Mouse (Mus musculus) erythroid progenitor cell, adult 5-6 weeks (primary cell): ENCODE data around the gene Gm8180. TPM values are rescaled to one million over a fixed set of nuclear protein-coding genes. Genes with fewer than 3 reads are reported as not detected.
"Not testable (repeated sequence)": the region's sequence is repeated elsewhere in the genome, so short reads cannot be mapped to it uniquely, and the experiment has no call there.

ENCODE experiments used
- ATAC-seq: replicated peaks from 2 replicates; pipeline ENCODE4 v1.8.0; 2016; ENCODE audit warnings: moderate number of reproducible peaks, mild to moderate bottlenecking, moderate TSS enrichment, inconsistent platforms; ENCODE audit not compliant: poor library complexity, low FRiP score, severe bottlenecking
- total RNA-seq, 2 experiments: library from RNA; stranded (forward) in 1 of 2; stranded (reverse) in 1 of 2; fragments of 150-400 nt in 1 of 2; fragments of 186-747, 209-891 nt in 1 of 2; gene quantifications; 2 replicates each; pipeline versions ENCODE4 v1.2.3 to v1.2.4; 2015 to 2017; ENCODE audit warnings: low replicate concordance in 2 of 2

Gm8180 gene
- total RNA-seq (2015; ENCODE audit: low replicate concordance) (not detected in 2 replicates), total RNA-seq (2017; ENCODE audit: low replicate concordance) (not detected in 2 replicates)

DNA sequence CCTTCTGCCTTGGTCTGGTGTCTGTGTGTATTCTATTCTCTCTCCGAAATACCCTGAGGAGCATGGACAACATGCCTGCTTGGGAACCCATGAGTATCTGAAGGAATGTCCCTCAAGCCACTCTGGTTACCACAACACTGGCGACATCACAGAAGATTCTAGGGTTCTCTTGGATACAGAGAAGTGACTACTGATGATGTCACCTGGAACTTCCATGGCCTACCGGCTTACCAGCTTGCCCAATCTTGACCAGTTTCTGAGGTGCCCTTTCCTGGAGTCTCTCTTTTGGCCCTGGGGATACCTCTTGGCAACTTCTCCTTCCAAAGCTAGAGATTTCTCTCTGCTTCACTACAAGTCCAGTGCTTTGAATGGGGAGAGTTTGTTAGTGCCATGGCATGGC lies at the start of gene Gm8180:
TSS of gene Gm8180 (minus strand) at position 101 of the 400 bp plus-strand sequence.
- ATAC-seq, result not testable (repeated sequence)

DNA sequence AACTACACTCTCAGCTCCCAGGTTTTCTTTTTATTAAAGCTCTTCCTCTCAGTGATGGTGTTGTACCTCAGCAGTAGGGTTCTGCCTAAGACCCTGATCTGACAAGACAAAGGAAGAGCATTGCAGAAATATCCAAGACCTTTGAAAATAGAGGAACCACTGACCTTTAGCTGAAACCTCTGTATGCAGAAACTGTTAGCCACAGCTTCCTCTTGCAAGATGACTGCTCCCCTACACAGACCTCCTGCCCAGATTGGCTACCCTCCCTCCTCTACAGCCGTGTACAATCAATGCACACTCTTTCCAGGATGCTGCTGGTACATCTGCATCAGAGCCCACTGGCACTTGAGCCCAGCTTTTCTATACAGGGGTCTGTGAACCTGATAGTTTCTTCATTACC lies 45.8 kb upstream of the Gm8180 start:
- ATAC-seq, result not testable (repeated sequence)

DNA sequence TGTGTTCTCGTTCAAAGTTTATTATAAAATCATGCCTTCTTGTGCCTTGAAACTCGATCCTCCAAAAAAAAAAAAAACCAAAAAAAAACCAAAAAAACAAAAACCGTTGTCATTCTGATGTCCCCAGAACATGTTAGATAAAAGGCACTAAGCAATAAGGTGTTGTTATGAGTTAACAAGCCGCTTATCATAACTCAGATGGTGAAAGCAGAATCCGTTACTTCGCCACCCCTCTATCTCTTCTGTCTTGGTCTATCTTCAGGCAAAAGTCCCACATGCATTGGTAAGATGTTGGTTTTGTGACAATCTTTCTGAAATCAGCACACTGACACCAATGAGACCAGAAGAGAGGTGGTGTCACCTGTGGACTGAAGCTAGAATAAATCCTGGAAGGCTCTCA lies 39.6 kb upstream of the Gm8180 start:
- ATAC-seq, result not testable (repeated sequence)

DNA sequence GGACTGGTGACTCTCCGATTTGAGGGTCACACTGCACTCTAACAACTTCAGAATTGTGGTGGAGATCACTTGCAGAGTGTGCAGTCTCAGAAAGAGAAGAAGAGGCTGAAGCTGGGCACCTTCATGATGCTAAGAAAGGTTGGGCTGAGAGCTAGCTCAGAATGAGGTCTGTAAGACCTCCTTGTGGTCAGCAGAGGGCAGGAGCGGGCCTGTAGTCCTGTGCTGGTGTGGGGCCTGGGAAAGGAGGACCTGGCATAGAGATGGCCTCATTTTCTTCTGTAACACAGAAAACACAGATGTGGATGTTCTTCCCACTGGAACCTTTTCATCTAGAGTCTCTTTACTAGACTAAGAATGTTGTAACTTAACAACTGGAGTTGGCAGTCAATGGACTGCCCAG lies 37.3 kb upstream of the Gm8180 start:
- not testable (repeated sequence) for ATAC-seq

DNA sequence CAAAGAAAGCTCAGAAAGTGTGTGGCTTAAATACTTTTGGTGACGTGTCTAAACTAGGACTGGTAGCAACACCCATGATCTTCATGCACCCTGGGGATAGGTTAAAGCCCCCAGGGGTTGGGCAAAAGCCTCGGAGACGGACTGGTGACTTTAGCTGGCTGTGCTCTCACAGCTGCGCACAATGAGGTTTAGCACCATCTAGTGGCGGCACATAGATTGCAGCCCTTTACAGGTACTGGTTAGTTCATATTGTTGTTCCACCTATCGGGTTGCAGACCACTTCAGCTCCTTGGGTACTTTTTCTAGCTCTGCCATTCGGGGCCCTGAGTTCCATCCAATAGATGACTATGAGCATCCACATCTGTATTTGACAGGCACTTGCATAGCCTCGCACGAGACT lies 27.9 kb upstream of the Gm8180 start:
- ATAC-seq, result not testable (repeated sequence)

DNA sequence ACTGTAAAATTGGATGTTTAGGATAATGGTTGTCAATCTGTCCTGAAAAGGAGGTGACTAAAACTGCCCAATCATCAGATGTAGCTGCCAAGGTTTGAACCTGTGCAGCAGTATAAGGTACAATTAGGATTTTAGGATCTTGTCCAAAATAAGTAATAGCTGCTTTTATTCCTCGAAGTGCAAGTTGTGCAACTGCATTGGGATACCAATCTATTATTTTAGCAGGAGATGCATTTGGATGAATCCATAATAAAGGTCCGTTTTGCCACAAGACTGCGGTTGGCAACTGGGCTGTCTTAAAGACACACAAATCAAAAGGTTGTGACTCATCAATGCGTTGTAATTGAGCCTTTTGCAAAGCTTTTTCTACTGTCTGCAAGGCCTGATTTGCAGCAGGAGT lies 23.6 kb upstream of the Gm8180 start:
- ATAC-seq, result not testable (repeated sequence)

DNA sequence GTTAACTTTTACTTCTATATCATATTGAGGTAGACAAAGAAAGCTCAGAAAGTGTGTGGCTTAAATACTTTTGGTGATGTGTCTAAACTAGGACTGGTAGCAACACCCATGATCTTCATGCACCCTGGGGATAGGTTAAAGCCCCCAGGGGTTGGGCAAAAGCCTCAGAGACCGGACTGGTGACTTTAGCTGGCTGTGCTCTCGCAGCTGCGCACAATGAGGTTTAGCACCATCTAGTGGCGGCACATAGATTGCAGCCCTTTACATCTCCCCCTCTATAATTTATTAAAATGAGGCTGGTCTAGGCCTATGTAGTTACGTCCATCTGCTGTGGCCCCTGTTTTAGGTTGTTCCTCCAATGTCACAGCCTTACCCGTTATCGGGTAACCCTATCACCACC lies 19.9 kb upstream of the Gm8180 start:
- ATAC-seq, result not testable (repeated sequence)

DNA sequence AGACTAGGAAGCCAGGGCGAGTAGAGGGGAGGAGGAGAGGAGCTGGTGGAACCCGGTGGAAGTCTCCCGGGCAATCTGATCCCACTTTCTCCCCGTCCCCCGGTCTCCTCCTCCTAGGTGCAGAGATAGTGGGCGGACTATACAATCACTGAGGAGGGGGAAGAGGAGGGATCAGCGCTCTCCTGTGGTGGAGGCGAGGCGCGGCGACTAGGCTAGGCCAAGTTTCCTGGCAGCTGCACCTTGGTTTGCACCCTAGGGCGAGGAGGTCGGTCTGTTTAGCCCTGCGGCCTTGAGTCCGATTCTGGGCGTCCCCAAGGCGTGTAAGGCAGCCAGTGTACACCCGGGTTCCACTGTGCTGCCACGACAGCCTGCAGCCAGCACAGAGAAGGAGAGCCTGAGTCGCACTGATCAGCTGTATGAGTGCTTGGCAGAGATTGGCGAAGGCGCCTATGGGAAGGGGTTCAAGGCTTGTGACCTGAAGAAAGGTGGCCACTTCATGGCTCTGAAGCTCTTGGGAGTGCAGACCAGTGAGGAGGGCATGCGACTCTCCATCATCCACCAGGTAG lies 12.4 kb upstream of the Gm8180 start:
- ATAC-seq, result not testable (repeated sequence)

DNA sequence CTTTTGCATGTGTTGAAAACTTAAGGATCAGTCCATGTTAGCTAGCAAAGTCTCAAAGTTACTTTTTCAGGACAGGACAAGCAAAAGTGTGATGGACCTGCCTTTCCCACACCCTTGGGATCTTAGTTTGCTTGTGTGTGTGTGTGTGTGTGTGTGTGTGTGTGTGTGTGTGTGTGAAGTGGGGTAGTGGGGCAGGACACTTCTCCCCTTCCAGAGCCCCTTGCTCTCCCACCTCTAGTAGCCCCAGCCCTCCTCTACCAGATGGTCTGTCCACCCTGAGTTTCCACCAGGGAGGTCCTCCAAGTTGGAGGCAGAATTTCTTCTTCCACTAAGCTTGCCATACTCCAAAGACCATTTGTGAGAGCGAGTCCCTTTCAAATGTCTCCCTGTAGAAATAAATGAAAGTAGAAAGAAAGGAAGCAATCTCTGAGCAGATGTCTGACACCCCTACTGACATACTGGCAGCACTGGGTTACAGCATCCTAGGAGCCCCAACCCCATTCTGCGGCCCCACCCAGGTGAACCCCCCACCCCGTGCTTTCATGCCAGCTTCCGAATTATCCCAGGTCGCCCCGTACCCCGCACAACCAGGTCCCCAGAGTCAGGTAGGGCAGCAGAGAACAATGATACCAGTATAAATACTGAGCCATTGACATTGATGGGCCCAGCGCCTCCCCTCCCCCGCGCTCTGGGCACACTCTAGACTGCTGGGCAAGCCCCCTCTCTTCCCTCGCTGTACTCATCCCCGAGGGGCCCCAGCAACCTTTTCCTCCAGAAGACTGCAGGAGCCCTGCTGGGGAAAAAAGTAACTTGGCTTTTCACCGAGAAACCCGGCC lies 11.7 kb upstream of the Gm8180 start:
- ATAC-seq, result no peak

DNA sequence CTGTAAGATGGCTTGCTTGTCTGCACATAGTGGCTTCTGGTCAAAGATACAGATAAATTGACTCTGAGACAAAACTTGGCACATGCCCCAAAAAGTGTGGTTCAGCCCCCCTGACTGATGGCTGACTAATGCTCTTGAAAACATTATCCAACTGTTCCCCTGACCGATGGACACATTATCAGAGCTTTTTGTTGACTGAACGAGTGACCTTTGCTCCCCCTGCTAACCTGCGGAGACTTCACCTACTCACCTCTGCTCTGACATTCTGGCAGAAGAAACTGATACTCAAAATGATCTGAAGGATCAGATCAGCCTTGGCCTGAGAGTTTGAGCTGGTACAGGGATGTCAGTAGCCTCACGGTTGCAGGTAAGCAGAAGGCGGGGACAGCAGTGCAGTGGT lies 9.3 kb upstream of the Gm8180 start:
- ATAC-seq, result not testable (repeated sequence)

DNA sequence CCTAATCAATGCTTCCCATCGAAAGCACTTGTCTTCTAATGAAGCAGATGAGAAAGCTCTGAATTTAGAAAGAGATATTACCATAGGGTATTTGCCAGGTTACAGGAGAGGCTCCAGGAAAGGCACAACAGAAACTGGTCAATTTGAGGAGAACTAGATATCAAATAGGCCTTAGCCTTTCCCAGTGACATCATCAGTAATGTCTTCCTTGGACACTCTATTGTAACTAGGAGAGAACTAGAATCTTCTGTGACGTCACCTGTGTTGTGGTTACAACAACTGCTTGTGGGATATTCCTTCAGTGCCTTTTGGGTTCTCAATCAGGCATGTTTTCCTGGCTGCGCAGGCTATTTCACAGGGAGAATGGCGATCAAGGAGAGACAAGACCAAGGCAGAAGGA lies 37.0 kb downstream of the Gm8180 start, which contains the start of gene Gm6526:
TSS of gene Gm6526 (plus strand) at position 301 of the 400 bp plus-strand sequence.
- ATAC-seq, result not testable (repeated sequence)

Other genes with a start within 250 kb of the Gm8180 start
- gene Gm5799, start 241.2 kb downstream of the Gm8180 start, total RNA-seq (2015; ENCODE audit: low replicate concordance), result not detected in 2 replicates
- not detected in 2 replicates for gene Gm5799, start 241.2 kb downstream of the Gm8180 start, total RNA-seq (2017; ENCODE audit: low replicate concordance)
- not detected in 2 replicates for gene Gm17654, start 205.6 kb downstream of the Gm8180 start, total RNA-seq (2015; ENCODE audit: low replicate concordance)
- not detected in 2 replicates for gene Gm17654, start 205.6 kb downstream of the Gm8180 start, total RNA-seq (2017; ENCODE audit: low replicate concordance)
- not detected in 2 replicates for gene Gm10375, start 176.7 kb downstream of the Gm8180 start, total RNA-seq (2015; ENCODE audit: low replicate concordance)
- not detected in 2 replicates for gene Gm10375, start 176.7 kb downstream of the Gm8180 start, total RNA-seq (2017; ENCODE audit: low replicate concordance)
- gene Gm8165, start 107.5 kb downstream of the Gm8180 start, total RNA-seq (2015; ENCODE audit: low replicate concordance), result not detected in 2 replicates
- gene Gm8165, start 107.5 kb downstream of the Gm8180 start, total RNA-seq (2017; ENCODE audit: low replicate concordance), result not detected in 2 replicates
- not detected in 2 replicates for gene Gm7324, start 86.9 kb downstream of the Gm8180 start, total RNA-seq (2015; ENCODE audit: low replicate concordance)
- 3.2 TPM in 1 of 2 replicates, not detected in the other for gene Gm7324, start 86.9 kb downstream of the Gm8180 start, total RNA-seq (2017; ENCODE audit: low replicate concordance)
- gene Gm16506, start 57.3 kb downstream of the Gm8180 start, total RNA-seq (2015; ENCODE audit: low replicate concordance), result not detected in 2 replicates
- gene Gm16506, start 57.3 kb downstream of the Gm8180 start, total RNA-seq (2017; ENCODE audit: low replicate concordance), result not detected in 2 replicates
- gene Gm6526, start 36.9 kb downstream of the Gm8180 start, total RNA-seq (2015; ENCODE audit: low replicate concordance), result not detected in 2 replicates
- gene Gm6526, start 36.9 kb downstream of the Gm8180 start, total RNA-seq (2017; ENCODE audit: low replicate concordance), result not detected in 2 replicates
- gene Ear1, start 90.8 kb upstream of the Gm8180 start, total RNA-seq (2015; ENCODE audit: low replicate concordance), result 28.1 TPM in 2 replicates
- gene Ear1, start 90.8 kb upstream of the Gm8180 start, total RNA-seq (2017; ENCODE audit: low replicate concordance), result 31.3 and 37.0 TPM in 2 replicates
- 10.9 TPM in 1 of 2 replicates, not detected in the other for gene Ear10, start 138.8 kb upstream of the Gm8180 start, total RNA-seq (2015; ENCODE audit: low replicate concordance)
- gene Ear10, start 138.8 kb upstream of the Gm8180 start, total RNA-seq (2017; ENCODE audit: low replicate concordance), result not detected in 2 replicates
- 9.4 and 13.8 TPM in 2 replicates for gene Gm8113, start 140.6 kb upstream of the Gm8180 start, total RNA-seq (2015; ENCODE audit: low replicate concordance)
- 5.3 and 7.3 TPM in 2 replicates for gene Gm8113, start 140.6 kb upstream of the Gm8180 start, total RNA-seq (2017; ENCODE audit: low replicate concordance)
- not detected in 2 replicates for gene Ang5, start 172.3 kb upstream of the Gm8180 start, total RNA-seq (2015; ENCODE audit: low replicate concordance)
- not detected in 2 replicates for gene Ang5, start 172.3 kb upstream of the Gm8180 start, total RNA-seq (2017; ENCODE audit: low replicate concordance)
- gene Ang6, start 217.5 kb upstream of the Gm8180 start, total RNA-seq (2015; ENCODE audit: low replicate concordance), result not detected in 2 replicates
- not detected in 2 replicates for gene Ang6, start 217.5 kb upstream of the Gm8180 start, total RNA-seq (2017; ENCODE audit: low replicate concordance)